Mouse (Mus musculus): ENCODE results near the gene Lmnb2.

- no peak for TF ChIP-seq MAX (IDR thresholded peaks at IDR 0.05)
- TF ChIP-seq CTCF (IDR thresholded peaks at IDR 0.05; ENCODE audit: control insufficient read depth, insufficient read depth, insufficient read length): no peak
- no peak for TF ChIP-seq MYOD1 (IDR thresholded peaks at IDR 0.05; ENCODE audit: control insufficient read depth, insufficient read length, low read depth)
Measured at GRCm38 (mm10) chr10:80950314-80950713, 32.3 kb upstream of the Lmnb2 start.

Data from C2C12 (cell line).